Mouse (Mus musculus) myocyte (in vitro differentiated cells): ENCODE measurements at regions not wholly inside any gene's neighbourhood (a gene's known extent, or its start where the extent isn't known, plus 50 kb on each side); places are given as distances from the start of the nearest gene placed in this dataset.

Source experiments
- CEBPB ChIP-seq: IDR thresholded peaks from 2 replicates; pipeline ENCODE4 v1.6.1; 2011; ENCODE audit warnings: mild to moderate bottlenecking, moderate library complexity; ENCODE audit not compliant: poor library complexity, insufficient read depth, severe bottlenecking
- E2F4 ChIP-seq: IDR thresholded peaks from one replicate; pipeline ENCODE4 v1.6.1; 2011; ENCODE audit warnings: mild to moderate bottlenecking, control low read depth, moderate library complexity; ENCODE audit not compliant: insufficient read depth
- MAX ChIP-seq: IDR thresholded peaks from one replicate; pipeline ENCODE4 v1.6.1; 2011; ENCODE audit warnings: low read depth, mild to moderate bottlenecking, control low read depth
- POLR2A ChIP-seq: IDR thresholded peaks from one replicate; pipeline ENCODE4 v1.6.1; 2011; ENCODE audit warnings: low read depth, mild to moderate bottlenecking, control low read depth, moderate library complexity; ENCODE audit not compliant: insufficient read length
- REST ChIP-seq: IDR thresholded peaks from one replicate; pipeline ENCODE4 v1.6.1; 2011; ENCODE audit warnings: mild to moderate bottlenecking, control low read depth, moderate library complexity; ENCODE audit not compliant: insufficient read depth, insufficient read length
- TCF12 ChIP-seq: IDR thresholded peaks from one replicate; pipeline ENCODE4 v1.6.1; 2011; ENCODE audit warnings: mild to moderate bottlenecking, control low read depth; ENCODE audit not compliant: poor library complexity, insufficient read depth, severe bottlenecking
- USF1 ChIP-seq: IDR thresholded peaks from one replicate; pipeline ENCODE4 v1.6.1; 2011; ENCODE audit warnings: low read depth, mild to moderate bottlenecking, control low read depth, moderate library complexity

DNA sequence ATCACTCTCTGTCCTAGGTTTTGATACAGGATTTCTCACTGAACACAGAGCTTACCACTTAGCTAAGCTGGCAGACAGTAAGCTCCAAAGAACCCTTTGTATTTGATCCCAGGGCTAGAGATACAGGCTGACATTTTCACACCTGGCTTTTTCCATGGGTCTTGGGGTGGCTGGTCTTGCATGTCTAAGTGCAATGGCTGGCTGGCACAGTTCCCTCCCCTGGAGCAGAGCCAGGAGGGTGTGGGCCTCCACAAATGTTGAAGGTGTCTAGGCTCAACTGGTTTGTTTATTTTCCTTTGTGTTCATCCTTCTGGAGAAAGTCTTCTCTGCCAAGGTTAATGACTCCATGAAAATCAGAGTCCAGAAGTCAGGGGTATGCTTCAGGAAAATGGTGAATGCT, 934.8 kb downstream of the Diaph2 start:
- TF ChIP-seq TCF12 (no peak), REST (no peak), POLR2A (no peak), MAX (no peak), USF1 (no peak), E2F4 (no peak), CEBPB (no peak)
